Mouse (Mus musculus) MEL (cell line): ENCODE data around the gene Dcun1d2. TPM values are rescaled to one million over a fixed set of nuclear protein-coding genes. Genes with fewer than 3 reads are reported as not detected.

Experiments
- DNase-seq: peaks from one replicate; pipeline ENCODE4 v3.0.0; 2011; ENCODE audit warnings: low read depth, low spot score
- H3K27ac ChIP-seq: 2 replicates; pipeline ENCODE4 v1.5.1; 2012; ENCODE audit warnings: low read depth, mild to moderate bottlenecking, control low read depth, low read length, moderate library complexity; ENCODE audit not compliant: control insufficient read depth
- H3K27me3 ChIP-seq, 2 experiments: fragments of 150-350 bp in 1 of 2; sonication (generic) in 1 of 2; 2 replicates each; pipeline ENCODE4 v1.6.1; 2012; ENCODE audit warnings: low read length in 2 of 2, mild to moderate bottlenecking in 2 of 2, improper control_type of control experiment in 1 of 2, moderate library complexity in 1 of 2; ENCODE audit not compliant: insufficient read depth in 2 of 2, control insufficient read depth in 1 of 2
- H3K36me3 ChIP-seq, 2 experiments: 2 replicates each; pipeline ENCODE4 v1.6.1; 2012 to 2014; ENCODE audit warnings: low read length in 2 of 2, improper control_type of control experiment in 1 of 2, inconsistent platforms in 1 of 2, mild to moderate bottlenecking in 1 of 2; ENCODE audit not compliant: insufficient read depth in 2 of 2, control insufficient read depth in 1 of 2
- H3K4me1 ChIP-seq, 2 experiments: fragments of 150-350 bp in 1 of 2; sonication (generic) in 1 of 2; 2 replicates each; pipeline ENCODE4 v1.6.1; 2012; ENCODE audit warnings: low read length in 2 of 2, improper control_type of control experiment in 1 of 2, mild to moderate bottlenecking in 1 of 2; ENCODE audit not compliant: insufficient read depth in 2 of 2, control insufficient read depth in 1 of 2
- H3K4me3 ChIP-seq, 2 experiments: fragments of 150-350 bp in 1 of 2; sonication (generic) in 1 of 2; 2 replicates each; pipeline ENCODE4 v1.5.1; 2012; ENCODE audit warnings: low read depth in 2 of 2, low read length in 2 of 2, mild to moderate bottlenecking in 2 of 2, moderate library complexity in 2 of 2, control low read depth in 1 of 2, improper control_type of control experiment in 1 of 2; ENCODE audit not compliant: control insufficient read depth in 1 of 2, insufficient read depth in 1 of 2
- H3K79me2 ChIP-seq: 2 replicates; pipeline ENCODE4 v1.6.1; 2012; ENCODE audit warnings: mild to moderate bottlenecking, low read length, moderate library complexity; ENCODE audit not compliant: control insufficient read depth, poor library complexity, insufficient read depth
- H3K9ac ChIP-seq: 2 replicates; pipeline ENCODE4 v1.6.1; 2012; ENCODE audit warnings: low read depth, mild to moderate bottlenecking, control low read depth, low read length, moderate library complexity; ENCODE audit not compliant: control insufficient read depth, poor library complexity, severe bottlenecking
- H3K9me3 ChIP-seq: fragments of 150-350 bp; sonication (generic); replicated peaks from 2 replicates; pipeline ENCODE4 v1.6.1; 2012; ENCODE audit warnings: mild to moderate bottlenecking, low read length, improper control_type of control experiment, moderate library complexity; ENCODE audit not compliant: insufficient read depth
- BHLHE40 ChIP-seq: IDR thresholded peaks from 2 replicates; pipeline ENCODE4 v1.6.1; 2012; ENCODE audit warnings: low read depth, mild to moderate bottlenecking, inconsistent platforms, low read length, improper control_type of control experiment, borderline replicate concordance
- CTCF ChIP-seq, 3 experiments: IDR thresholded peaks in 2 of 3; conservative IDR thresholded peaks in 1 of 3; 2 replicates each; pipeline ENCODE4 v1.5.1; 2011 to 2012; ENCODE audit warnings: low read length in 3 of 3, low read depth in 2 of 3, mild to moderate bottlenecking in 2 of 3, improper control_type of control experiment in 1 of 3, inconsistent platforms in 1 of 3, mixed read lengths in 1 of 3, moderate library complexity in 1 of 3; ENCODE audit not compliant: control insufficient read depth in 1 of 3, insufficient read depth in 1 of 3, poor library complexity in 1 of 3, severe bottlenecking in 1 of 3
- ELF1 ChIP-seq: IDR thresholded peaks from 2 replicates; pipeline ENCODE4 v1.6.1; 2014; ENCODE audit warnings: low read depth, mild to moderate bottlenecking, inconsistent platforms, low read length, improper control_type of control experiment, moderate library complexity
- EP300 ChIP-seq, 2 experiments: IDR thresholded peaks; 2 replicates each; pipeline ENCODE4 v1.6.1; 2011; ENCODE audit warnings: improper control_type of control experiment in 2 of 2, low read length in 2 of 2, low read depth in 1 of 2, mild to moderate bottlenecking in 1 of 2
- GATA1 ChIP-seq: IDR thresholded peaks from 2 replicates; pipeline ENCODE4 v1.6.1; 2011; ENCODE audit warnings: low read depth, low read length, improper control_type of control experiment
- HCFC1 ChIP-seq: IDR thresholded peaks from 2 replicates; pipeline ENCODE4 v1.6.1; 2012; ENCODE audit warnings: low read depth, mild to moderate bottlenecking, inconsistent platforms, low read length, improper control_type of control experiment, moderate library complexity
- JUND ChIP-seq: IDR thresholded peaks from 2 replicates; pipeline ENCODE4 v1.6.1; 2011; ENCODE audit warnings: low read depth, mild to moderate bottlenecking, improper control_type of control experiment, low read length
- KAT2A ChIP-seq: conservative IDR thresholded peaks from 2 replicates; pipeline ENCODE4 v1.6.1; 2012; ENCODE audit warnings: low read depth, low read length, improper control_type of control experiment, inconsistent platforms
- MAX ChIP-seq: IDR thresholded peaks from 2 replicates; pipeline ENCODE4 v1.6.1; 2011; ENCODE audit warnings: low read length, improper control_type of control experiment
- MAZ ChIP-seq: IDR thresholded peaks from 2 replicates; pipeline ENCODE4 v1.6.1; 2012; ENCODE audit warnings: low read depth, mild to moderate bottlenecking, inconsistent platforms, low read length, improper control_type of control experiment
- MXI1 ChIP-seq: IDR thresholded peaks from 2 replicates; pipeline ENCODE4 v1.6.1; 2011; ENCODE audit warnings: mild to moderate bottlenecking, low read depth, low read length, improper control_type of control experiment
- NELFE ChIP-seq: IDR thresholded peaks from 2 replicates; pipeline ENCODE4 v1.6.1; 2011; ENCODE audit warnings: low read depth, low read length, improper control_type of control experiment
- NRF1 ChIP-seq: IDR thresholded peaks from 2 replicates; pipeline ENCODE4 v1.6.1; 2014; ENCODE audit warnings: low read depth, mild to moderate bottlenecking, inconsistent platforms, low read length, improper control_type of control experiment, moderate library complexity; ENCODE audit not compliant: poor library complexity, insufficient read depth, severe bottlenecking
- POLR2A ChIP-seq, 2 experiments: IDR thresholded peaks; 2 replicates each; pipeline ENCODE4 v1.6.1; 2011 to 2012; ENCODE audit warnings: low read length in 2 of 2, mild to moderate bottlenecking in 2 of 2, control low read depth in 1 of 2, improper control_type of control experiment in 1 of 2, low read depth in 1 of 2, moderate library complexity in 1 of 2; ENCODE audit not compliant: control insufficient read depth in 1 of 2, insufficient read depth in 1 of 2, poor library complexity in 1 of 2
- POLR2AphosphoS2 ChIP-seq: IDR thresholded peaks from 2 replicates; pipeline ENCODE4 v1.6.1; 2011; ENCODE audit warnings: low read length, improper control_type of control experiment
- SIN3A ChIP-seq: IDR thresholded peaks from 2 replicates; pipeline ENCODE4 v1.6.1; 2012; ENCODE audit warnings: low read length, improper control_type of control experiment, inconsistent platforms
- TAL1 ChIP-seq: IDR thresholded peaks from 2 replicates; pipeline ENCODE4 v1.6.1; 2012; ENCODE audit warnings: mild to moderate bottlenecking, inconsistent platforms, low read length, moderate library complexity, mixed read lengths
- TBP ChIP-seq: IDR thresholded peaks from 2 replicates; pipeline ENCODE4 v1.8.0; 2011; ENCODE audit warnings: low read depth, low read length, improper control_type of control experiment
- TCF12 ChIP-seq: IDR thresholded peaks from 2 replicates; pipeline ENCODE4 v1.6.1; 2014; ENCODE audit warnings: low read depth, mild to moderate bottlenecking, inconsistent platforms, low read length, improper control_type of control experiment, moderate library complexity
- ZMIZ1 ChIP-seq: IDR thresholded peaks from 2 replicates; pipeline ENCODE4 v1.6.1; 2012; ENCODE audit warnings: low read depth, mild to moderate bottlenecking, inconsistent platforms, low read length, improper control_type of control experiment, moderate library complexity
- polyA plus RNA-seq, 2 experiments: library from polyadenylated mRNA; stranded (reverse) in 1 of 2; unstranded in 1 of 2; fragments of >175 nt in 1 of 2; fragments of >200 nt in 1 of 2; gene quantifications; 2 replicates each; pipeline versions ENCODE4 v1.2.1 to v1.2.4; 2012; ENCODE audit warnings: low replicate concordance in 2 of 2, low read depth in 1 of 2; ENCODE audit not compliant: insufficient read length in 2 of 2, insufficient read depth in 1 of 2, missing spikeins in 1 of 2
- total RNA-seq: library from RNA; depleted of rRNA; stranded (reverse); fragments of 300-350 nt; gene quantifications from 2 replicates; pipeline ENCODE4 v1.2.3, GENCODE M21; 2012; rRNA removed

The Dcun1d2 gene
- 15.3 and 19.9 TPM in 2 replicates for total RNA-seq
- polyA plus RNA-seq, result 10 to 100 TPM in 1 of 2 experiments, not detected in 1; 19.1 TPM

GRCm38 (mm10) chr8:13287692-13288623, at the start of gene Dcun1d2, which contains the start of gene Tmco3:
Gene Dcun1d2, minus strand, starts transcription at chr8:13288131.
Gene Tmco3, plus strand, starts transcription at chr8:13288190.
- Histone ChIP-seq H3K36me3 (peaks cover under 1 to 10% of the 10 kb centered on the region in 2 experiments; a peak in 3 of 4 replicates), H3K79me2 (peaks cover 16% of the 10 kb centered on the region)
- 0 out of 6 replicates have a peak, but pooled peaks of 1 of the 3 experiments have one; percentile 5 for TF ChIP-seq CTCF (IDR thresholded peaks at IDR 0.05 in 2 of 3, conservative IDR thresholded peaks at IDR 0.05 in 1 of 3; ENCODE audit: control insufficient read depth in 1 of 3, insufficient read depth in 1 of 3, low read depth in 2 of 3, low read length in 3 of 3, poor library complexity in 1 of 3, severe bottlenecking in 1 of 3)
- peak; percentile 91 for TF ChIP-seq KAT2A
- TF ChIP-seq POLR2A (IDR thresholded peaks at IDR 0.05; ENCODE audit: control insufficient read depth in 1 of 2, insufficient read depth in 1 of 2, low read depth in 1 of 2, low read length in 2 of 2, poor library complexity in 1 of 2), result peak; percentile 76 to 91
- TF ChIP-seq GATA1, result no peak
- no peak for TF ChIP-seq BHLHE40
- TF ChIP-seq ZMIZ1, result peak; percentile 64
- TF ChIP-seq TCF12, result peak; percentile 38; the same call in 1 of the 2 replicates
- TF ChIP-seq JUND, result no peak
- peak; percentile 85 for TF ChIP-seq MAX
- no peak for TF ChIP-seq TAL1
- peak; percentile 50; the same call in 1 of the 2 replicates for TF ChIP-seq ELF1
- TF ChIP-seq HCFC1, result peak; percentile 99
- peak; percentile 85 for TF ChIP-seq NELFE
- TF ChIP-seq SIN3A, result peak; percentile 97
- 0 out of 2 replicates have a peak, but pooled peaks have one; percentile 26 for TF ChIP-seq TBP
- peak; percentile 96 for TF ChIP-seq NRF1
- TF ChIP-seq POLR2AphosphoS2, result peak; percentile 82; the same call in 1 of the 2 replicates
- TF ChIP-seq MAZ, result peak; percentile 38; the same call in 1 of the 2 replicates
- TF ChIP-seq EP300 (IDR thresholded peaks at IDR 0.05; ENCODE audit: low read depth in 1 of 2, low read length in 2 of 2), result no peak
- TF ChIP-seq MXI1, result peak; percentile 59
- TF ChIP-seq, all 39 proteins: peak for 15
- Histone ChIP-seq H3K4me1 (peaks cover 2 to 11% of the 10 kb centered on the region in 2 experiments; a peak in 2 of 4 replicates), H3K9me3 (no peaks in the 10 kb centered on the region), H3K4me3 (peak within 1 kb of the TSS; percentile 62 to 83), H3K9ac (peak within 1 kb of the TSS; percentile 90), H3K27me3 (no peaks in the 10 kb centered on the region), H3K27ac (peak within 1 kb of the TSS; percentile 88)
- peak; percentile 98 for DNase-seq
